Mouse (Mus musculus): ENCODE results near the gene Gm49393.

GRCm38 (mm10) chr13:60813722-60814121 lies 121.7 kb downstream of the Gm49393 start:
- TF ChIP-seq POLR2A (IDR thresholded peaks at IDR 0.05; ENCODE audit: borderline replicate concordance, extremely low read depth, insufficient read depth, insufficient read length, poor library complexity, severe bottlenecking) (no peak), CTCF (IDR thresholded peaks at IDR 0.05; ENCODE audit: borderline replicate concordance, extremely low read depth, insufficient read depth, insufficient read length) (no peak)
